Mouse (Mus musculus) E14TG2a.4 (cell line): ENCODE data around the gene Afmid.
A peak's percentile ranks its signal among the peaks of the same experiment; 100 is the strongest.

Source experiments
- CTCF ChIP-seq: conservative IDR thresholded peaks from 2 replicates; pipeline ENCODE4 v1.5.1; 2014; ENCODE audit warnings: low read length
- NANOG ChIP-seq: IDR thresholded peaks from 2 replicates; pipeline ENCODE4 v1.6.1; 2014; ENCODE audit warnings: borderline replicate concordance, low read length, mixed read lengths
- POU5F1 ChIP-seq: IDR thresholded peaks from 2 replicates; pipeline ENCODE4 v1.6.1; 2014; ENCODE audit warnings: low read length, borderline replicate concordance

GRCm38 (mm10) chr11:117846640-117847039 is 20.9 kb downstream of the Afmid start:
- TF ChIP-seq CTCF: peak; percentile 39
- TF ChIP-seq NANOG: no peak
- TF ChIP-seq POU5F1: no peak
